Mouse (Mus musculus): ENCODE data around the gene Sh3bp1.

Sh3bp1 gene

DNA sequence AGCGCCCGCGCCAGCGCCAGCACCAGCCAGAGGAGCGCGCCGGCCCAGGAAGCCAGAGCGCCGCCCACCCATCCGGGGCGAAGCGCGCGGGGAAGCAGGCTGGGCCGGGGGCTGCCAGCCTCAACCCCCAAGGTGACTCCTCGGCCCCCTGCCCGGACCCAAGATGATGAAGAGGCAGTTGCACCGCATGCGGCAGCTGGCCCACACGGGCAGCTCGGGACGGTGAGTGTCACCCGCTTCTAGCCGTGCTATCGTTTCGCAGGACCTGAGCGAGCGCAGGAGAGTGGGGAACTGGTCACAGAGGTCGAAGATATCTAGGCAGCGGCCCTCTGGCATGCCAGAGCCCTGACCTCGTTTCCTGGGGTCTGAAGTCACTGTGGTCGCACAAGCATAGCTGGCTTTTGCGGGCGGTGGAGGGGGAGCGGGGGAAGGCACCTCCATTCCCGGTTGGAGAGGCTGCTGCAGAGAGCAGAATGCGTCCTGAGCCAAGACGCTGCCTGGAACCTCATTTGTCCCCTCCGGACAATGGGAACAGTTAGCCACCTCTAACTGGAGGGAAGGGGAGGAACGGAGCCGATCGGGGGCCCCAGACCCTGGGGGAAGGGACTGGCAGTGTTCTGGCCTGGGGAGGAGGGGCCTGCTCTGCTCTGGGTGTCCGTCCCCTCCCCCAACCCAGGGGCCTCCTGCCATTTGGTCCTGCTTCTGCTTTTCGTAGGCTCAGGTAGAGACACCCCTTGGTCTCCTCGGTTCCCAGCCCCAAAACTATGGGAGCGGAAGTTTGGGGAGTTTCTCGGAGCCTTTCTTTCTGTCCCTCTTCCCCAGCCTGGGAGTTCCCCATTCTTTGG, at the start of gene Sh3bp1:
Gene Sh3bp1, plus strand, starts transcription at position 29 of the 845 bp plus-strand sequence.
- DNase-seq, result peak; percentile 84 to 87

GRCm38 (mm10) chr15:78850059-78850824, 49.3 kb upstream of the Sh3bp1 start:
- DNase-seq, result peak in 1 of 2 experiments; percentile 57

DNA sequence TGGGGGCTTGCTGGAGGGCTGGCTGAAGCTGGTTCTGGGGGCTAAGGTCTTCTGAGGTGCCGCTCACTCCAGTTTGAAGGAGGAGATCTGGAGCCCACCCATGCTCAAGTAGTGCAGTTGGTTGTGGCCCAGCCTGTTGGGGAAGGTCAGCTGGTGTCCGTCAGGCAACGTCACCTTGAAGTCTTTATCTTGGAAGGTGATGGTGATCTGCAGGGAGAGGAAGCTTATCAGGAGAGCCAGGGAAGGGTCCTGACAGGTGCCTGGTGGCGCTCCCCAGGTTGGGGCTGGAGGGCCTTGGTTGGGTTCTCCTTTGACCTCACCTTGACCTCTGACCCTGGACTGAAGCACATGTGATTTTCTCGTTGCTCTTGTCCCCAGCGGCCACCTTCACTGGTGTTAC, 48.6 kb upstream of the Sh3bp1 start:
- DNase-seq, result no peak

DNA sequence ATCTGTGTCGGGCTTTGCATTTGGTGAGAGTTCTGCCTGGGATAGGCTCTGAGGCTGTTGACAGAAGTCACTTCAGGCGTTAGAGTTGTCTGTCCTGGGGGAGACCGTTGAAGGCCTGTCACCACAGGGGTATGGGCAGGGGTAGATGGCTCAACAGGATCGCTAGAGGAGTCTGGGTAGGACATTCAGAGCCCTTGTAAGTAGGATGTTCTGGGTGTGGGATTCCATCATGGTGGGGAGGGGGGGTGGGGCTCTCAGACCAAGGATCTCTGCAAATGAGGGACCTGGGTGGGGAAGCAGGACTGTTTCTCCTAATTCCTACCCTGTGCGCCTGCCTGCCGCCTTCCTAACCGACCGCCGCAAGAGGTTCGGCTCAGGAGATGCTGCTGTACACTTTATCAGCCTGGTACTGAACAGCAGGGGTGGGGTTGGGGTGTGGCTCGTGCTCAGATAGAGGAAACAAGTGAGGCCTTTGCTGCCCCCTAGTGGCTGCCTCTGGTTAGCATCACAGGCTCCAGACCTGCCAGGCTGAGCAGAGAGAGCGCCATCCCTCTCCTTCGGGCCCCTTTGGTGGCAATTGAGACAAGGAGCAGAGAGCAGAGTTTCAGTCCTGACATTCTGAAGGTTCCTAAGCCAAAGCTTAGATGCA, 47.9 kb upstream of the Sh3bp1 start:
- peak; percentile 90 to 94 for DNase-seq

DNA sequence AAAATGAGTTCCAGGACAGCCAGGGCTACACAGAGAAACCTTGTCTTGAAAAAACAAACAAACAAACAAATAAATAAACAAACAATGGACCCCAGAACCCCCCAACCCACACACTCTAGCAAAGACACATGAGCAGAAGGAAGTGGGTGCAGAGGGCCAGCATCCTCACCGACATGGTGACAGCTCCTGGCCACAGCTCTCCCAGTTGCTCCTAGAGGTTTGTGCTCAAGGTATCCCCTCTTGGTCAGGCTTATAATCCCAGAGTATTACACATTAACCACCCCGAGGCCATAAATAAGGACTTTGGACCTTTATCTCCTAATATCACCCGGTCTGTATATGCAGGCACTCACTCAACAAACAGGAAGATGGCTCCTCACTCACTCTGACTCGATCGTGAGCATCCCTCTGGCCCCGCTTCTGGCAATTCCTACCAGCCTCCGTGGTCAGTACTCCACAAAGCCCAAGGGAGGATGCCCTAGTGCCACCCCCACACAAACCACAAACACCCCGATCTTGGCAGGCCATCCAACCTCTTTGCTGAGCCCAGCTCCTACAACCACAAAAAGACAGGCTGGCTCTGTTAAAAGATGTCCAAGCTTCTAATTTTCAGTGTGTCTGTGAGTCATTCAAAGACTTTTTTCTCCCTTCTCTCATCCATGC, 44.1 kb upstream of the Sh3bp1 start, which contains the start of gene Lgals2:
Gene Lgals2, minus strand, starts transcription at position 227 of the 663 bp plus-strand sequence.
- DNase-seq, result peak in 1 of 2 experiments; percentile 37

DNA sequence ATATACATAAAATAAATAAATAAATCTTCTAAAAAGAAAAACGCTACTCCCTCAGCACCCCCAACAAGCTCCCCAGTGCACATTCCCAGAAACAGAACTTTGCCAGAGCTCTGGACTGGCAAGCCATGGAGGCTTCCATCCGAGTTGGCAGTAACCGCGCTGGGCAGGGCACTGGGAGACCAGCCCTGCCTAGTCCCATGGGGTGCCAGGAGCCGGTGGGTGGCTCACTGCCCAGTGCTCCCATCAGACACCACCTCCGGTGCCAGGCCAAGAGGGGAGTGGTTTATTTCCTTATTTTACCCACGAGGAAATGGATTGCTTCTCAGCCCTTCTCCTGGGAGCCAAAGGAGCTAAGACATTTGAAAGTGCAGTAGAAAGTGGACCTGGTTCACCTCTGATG, 42.6 kb upstream of the Sh3bp1 start:
- peak in 1 of 2 experiments; percentile 64 for DNase-seq

DNA sequence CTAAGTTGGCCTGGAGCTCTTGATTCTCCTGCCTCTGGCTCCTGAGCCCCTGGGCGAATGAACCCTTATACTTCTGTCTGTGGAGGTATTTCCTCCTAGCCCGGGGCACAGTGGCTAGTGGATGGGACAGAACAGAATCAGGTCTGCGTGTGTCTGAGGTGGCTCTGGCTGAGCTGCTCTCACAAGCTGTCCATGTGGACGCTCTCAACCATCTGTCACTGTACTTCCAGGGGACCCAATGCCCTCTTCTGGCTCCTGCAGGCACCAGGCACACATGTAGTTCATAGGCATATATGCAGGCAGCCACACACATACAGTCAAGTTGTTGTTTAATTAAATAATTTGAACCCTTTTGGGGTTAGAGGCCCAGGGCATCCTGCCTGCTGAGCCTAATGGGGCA, 40.3 kb upstream of the Sh3bp1 start:
- no peak for DNase-seq

GRCm38 (mm10) chr15:78859714-78860113, 39.9 kb upstream of the Sh3bp1 start:
- peak; percentile 66 to 67 for DNase-seq

DNA sequence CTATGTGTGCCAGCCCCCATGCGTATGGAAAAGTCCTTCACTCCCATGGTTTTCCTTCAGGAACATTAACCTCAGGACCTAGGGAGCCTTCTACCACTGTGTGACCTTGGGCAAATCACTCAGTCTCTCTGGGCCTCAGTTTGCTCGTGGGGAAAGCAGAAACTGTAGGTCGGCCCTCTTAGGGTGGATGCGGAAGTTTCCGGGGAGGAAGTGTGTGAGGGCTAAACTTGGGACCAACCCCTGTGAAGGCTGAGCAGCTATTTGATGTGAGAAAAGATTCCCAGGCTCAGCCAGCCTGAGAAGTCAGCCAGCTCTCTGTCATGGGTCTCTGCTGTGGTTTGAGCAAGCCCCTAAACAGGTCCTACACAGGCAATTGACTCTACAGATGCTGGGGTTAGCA, 37.3 kb upstream of the Sh3bp1 start:
- no peak for DNase-seq

- no peak for DNase-seq
Observed at GRCm38 (mm10) chr15:78863154-78863553, 36.4 kb upstream of the Sh3bp1 start.

DNA sequence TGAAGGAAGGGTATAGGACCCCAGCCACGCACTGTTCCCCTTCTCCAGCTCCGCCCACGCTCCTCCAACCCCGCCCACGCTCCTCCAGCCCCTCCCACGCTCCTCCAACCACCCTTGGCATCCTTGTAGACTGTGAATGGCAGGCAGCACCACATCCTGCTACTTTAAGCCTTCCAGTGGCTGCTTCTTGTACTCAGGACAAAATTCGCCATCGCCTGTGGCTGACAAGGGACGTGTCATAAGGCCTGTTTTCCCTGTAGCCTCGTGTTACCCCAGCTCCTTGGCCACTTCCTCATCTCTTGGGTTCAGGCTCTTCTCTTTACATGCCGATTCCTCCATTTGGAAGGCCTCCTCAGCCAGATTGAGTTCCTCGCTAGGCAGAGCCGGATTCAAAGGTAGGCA, 35.7 kb upstream of the Sh3bp1 start:
- DNase-seq, result peak; percentile 51 to 65

GRCm38 (mm10) chr15:78868398-78868797, 31.2 kb upstream of the Sh3bp1 start:
- DNase-seq, result peak; percentile 80 to 89

GRCm38 (mm10) chr15:78868826-78869233, 30.7 kb upstream of the Sh3bp1 start:
- DNase-seq, result peak in 1 of 2 experiments; percentile 71

- peak in 1 of 2 experiments; percentile 71 for DNase-seq
Observed at GRCm38 (mm10) chr15:78869775-78870174, 29.8 kb upstream of the Sh3bp1 start.

- DNase-seq, result no peak
Observed at GRCm38 (mm10) chr15:78872021-78872608, 27.5 kb upstream of the Sh3bp1 start.

- DNase-seq, result no peak
Observed at GRCm38 (mm10) chr15:78873803-78874435, 25.6 kb upstream of the Sh3bp1 start.

GRCm38 (mm10) chr15:78874989-78875388, 24.6 kb upstream of the Sh3bp1 start:
- no peak for DNase-seq

DNA sequence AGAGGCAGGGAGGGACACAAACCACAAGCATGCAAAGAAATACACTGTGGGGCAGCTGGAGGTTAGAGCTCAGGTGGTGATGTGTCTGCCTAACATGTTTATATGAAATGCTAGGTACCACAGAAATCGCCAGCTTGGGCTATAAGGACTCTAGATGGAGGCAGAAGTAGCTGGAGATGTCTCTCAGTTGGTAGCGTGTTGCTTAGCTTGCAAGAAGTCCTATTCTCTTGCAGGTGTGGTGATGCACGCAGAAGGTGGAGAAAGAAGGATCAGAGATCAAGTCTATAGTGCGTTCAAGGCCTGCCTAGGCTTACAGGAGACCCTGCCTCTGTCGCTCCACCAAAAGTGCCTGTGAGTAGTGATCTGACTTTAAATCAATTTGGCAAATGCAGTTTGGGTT, 24.0 kb upstream of the Sh3bp1 start:
- DNase-seq, result no peak

DNA sequence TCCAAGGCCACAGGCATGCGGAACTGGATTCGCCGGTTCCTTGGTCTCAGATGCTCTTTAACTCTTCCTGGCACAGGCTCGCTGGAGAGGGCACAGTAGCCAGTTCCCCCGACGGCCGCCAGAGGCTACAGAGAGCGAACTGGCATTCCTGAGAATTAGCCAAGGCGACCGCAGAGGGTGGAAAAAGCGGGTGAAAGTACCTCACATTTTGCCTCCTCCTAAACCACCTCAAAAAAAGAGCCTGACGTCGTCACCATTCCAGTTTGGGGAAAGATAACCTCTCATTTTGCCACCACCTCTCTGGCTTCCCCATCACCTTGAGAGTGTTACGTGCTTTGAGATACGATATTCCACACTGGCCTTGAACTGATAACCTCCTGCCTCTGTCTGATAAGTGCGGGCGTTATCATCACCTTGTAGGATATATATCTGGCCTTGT, 23.3 kb upstream of the Sh3bp1 start:
- DNase-seq, result peak; percentile 93 to 94

GRCm38 (mm10) chr15:78876991-78877809, 22.4 kb upstream of the Sh3bp1 start, which contains the start of gene Gga1:
TSS of gene Gga1 (plus strand) at chr15:78877190.
- peak; percentile 96 for DNase-seq

Measured in lung, postnatal 4 days (tissue).